13 mouse cellular contexts compared by ENCODE assay signal in genomic region chr3:92689154-92689553, GRCm38 (mm10). TPM values are rescaled to one million over a fixed set of nuclear protein-coding genes. Genes with fewer than 3 reads are reported as not detected.
DNase-seq lines count a peak whose midpoint lies in the region.
"Not testable (repeated sequence)": the region's sequence is repeated elsewhere in the genome, so short reads cannot be mapped to it uniquely, and the experiment has no call there.
"Had no signal": no experiment of that assay in that cellular context is flagged by ENCODE, and none has a peak within 500 bp of the region (broad histone marks: within the 10 kb centered on the region; RNA-seq: fewer than 3 reads in every experiment).

No protein-coding gene starts in this region.

- H3K9me3 ChIP-seq in ES-E14 (ENCODE audit: control insufficient read depth, insufficient read depth, low read depth, low read length) = not testable (repeated sequence)

- 0 out of 2 replicates have a peak overlapping the region, but pooled peaks have one; percentile 13 for H3K9ac ChIP-seq in ES-E14 (ENCODE audit: insufficient read depth, low read depth, low read length, poor library complexity, severe bottlenecking)

- not testable (repeated sequence) for DNase-seq in ES-E14 (ENCODE audit: low read depth, low spot score)
- peak; percentile 35 to 36 for DNase-seq in adrenal gland, postnatal 36 days
- peak; percentile 22 to 49 for DNase-seq in cerebellum, postnatal 14 days
- peak; percentile 4 to 7 for DNase-seq in heart, adult 18-20 months
- peak; percentile 14 for DNase-seq in kidney, postnatal 14 days
- peak; percentile 7 for DNase-seq in lung, postnatal 25 days (ENCODE audit: low spot score)
- peak; percentile 6 for DNase-seq in right cerebral cortex, postnatal 14 days
- DNase-seq in urinary bladder, postnatal 25 days (ENCODE audit: low spot score) = peak; percentile 12

- H3K4me3 ChIP-seq in ES-E14 (ENCODE audit: insufficient read depth in 1 of 2, low read depth in 1 of 2, low read length in 2 of 2, poor library complexity in 1 of 2, severe bottlenecking in 1 of 2) = peak overlapping the region; percentile 8 to 52; a peak in 3 of 4 replicates

- not testable (repeated sequence) for H3K36me3 ChIP-seq in ES-E14 (ENCODE audit: control insufficient read depth, insufficient read depth, low read length, poor library complexity, severe bottlenecking)

- H3K4me1 ChIP-seq in ES-E14 (ENCODE audit: control insufficient read depth in 2 of 2, insufficient read depth in 2 of 2, low read length in 2 of 2, poor library complexity in 1 of 2) = not testable (repeated sequence)

- H3K27ac ChIP-seq in ES-E14 (ENCODE audit: insufficient read depth, low read depth, low read length, poor library complexity, severe bottlenecking) = not testable (repeated sequence)

- in situ Hi-C loops in ES-E14 (cut with MboI; ENCODE audit: low sequenced_read_pairs in 2 of 2, unreplicated experiment in 2 of 2) = not testable (repeated sequence)

RNA-seq across cellular contexts. Expression of gene Lce1d, which starts 2.1 kb away (rescaled TPM):
- total RNA-seq in ES-E14 (2012; rRNA removed) = not detected in 2 replicates
- total RNA-seq in adrenal gland, postnatal 36 days (2021) = not detected
- total RNA-seq in heart, adult 18-20 months (2021) = not detected
- total RNA-seq: CH12.LX; common myeloid progenitor, adult 5-6 weeks; heart, adult 8-10 months; layer of hippocampus, postnatal 14 days; left cerebral cortex, postnatal 25 days had no signal

RNA-seq across cellular contexts. Expression of gene Lce1c, which starts 10.1 kb away (rescaled TPM):
- not detected in 2 replicates for total RNA-seq in ES-E14 (2012; rRNA removed)
- total RNA-seq in adrenal gland, postnatal 36 days (2021) = not detected
- not detected for total RNA-seq in heart, adult 18-20 months (2021)
- total RNA-seq: CH12.LX; common myeloid progenitor, adult 5-6 weeks; heart, adult 8-10 months; layer of hippocampus, postnatal 14 days; left cerebral cortex, postnatal 25 days had no signal

RNA-seq across cellular contexts. Expression of gene Lce1a2, which starts 19.0 kb away (rescaled TPM):
- total RNA-seq in ES-E14 (2012; rRNA removed) = not detected in 2 replicates
- not detected for total RNA-seq in adrenal gland, postnatal 36 days (2021)
- total RNA-seq in heart, adult 18-20 months (2021) = not detected
- total RNA-seq: CH12.LX; common myeloid progenitor, adult 5-6 weeks; heart, adult 8-10 months; layer of hippocampus, postnatal 14 days; left cerebral cortex, postnatal 25 days had no signal

RNA-seq across cellular contexts. Expression of gene Lce1e, which starts 19.7 kb away (rescaled TPM):
- not detected in 2 replicates for total RNA-seq in ES-E14 (2012; rRNA removed)
- not detected for total RNA-seq in adrenal gland, postnatal 36 days (2021)
- total RNA-seq in heart, adult 18-20 months (2021) = not detected
- total RNA-seq: CH12.LX; common myeloid progenitor, adult 5-6 weeks; heart, adult 8-10 months; layer of hippocampus, postnatal 14 days; left cerebral cortex, postnatal 25 days had no signal

RNA-seq across cellular contexts. Expression of gene Lce1f, which starts 31.0 kb away (rescaled TPM):
- total RNA-seq in ES-E14 (2012; rRNA removed) = not detected in 2 replicates
- total RNA-seq in adrenal gland, postnatal 36 days (2021) = not detected
- not detected for total RNA-seq in heart, adult 18-20 months (2021)
- total RNA-seq: CH12.LX; common myeloid progenitor, adult 5-6 weeks; heart, adult 8-10 months; layer of hippocampus, postnatal 14 days; left cerebral cortex, postnatal 25 days had no signal
